Mouse (Mus musculus) liver, adult 10 weeks (tissue): ENCODE measurements around the gene Maea. TPM values are rescaled to one million over a fixed set of nuclear protein-coding genes. Genes with fewer than 3 reads are reported as not detected.

Experiments
- polyA plus RNA-seq: library from polyadenylated mRNA; stranded (reverse); fragments of 350-450 nt; fragmentation: Illumina TruSeq; extraction: RNeasy Lipid Tissue Mini Kit (QIAGEN cat#74804); gene quantifications from one replicate; pipeline ENCODE4 v1.2.3, GENCODE M21; 2014; ENCODE audit warnings: low read depth, low replicate concordance

Maea gene
- 16.0 TPM for polyA plus RNA-seq

GRCm38 (mm10) chr5:33335273-33335976 lies at the start of gene Maea:
TSS of gene Maea (plus strand) at chr5:33335509.

DNA sequence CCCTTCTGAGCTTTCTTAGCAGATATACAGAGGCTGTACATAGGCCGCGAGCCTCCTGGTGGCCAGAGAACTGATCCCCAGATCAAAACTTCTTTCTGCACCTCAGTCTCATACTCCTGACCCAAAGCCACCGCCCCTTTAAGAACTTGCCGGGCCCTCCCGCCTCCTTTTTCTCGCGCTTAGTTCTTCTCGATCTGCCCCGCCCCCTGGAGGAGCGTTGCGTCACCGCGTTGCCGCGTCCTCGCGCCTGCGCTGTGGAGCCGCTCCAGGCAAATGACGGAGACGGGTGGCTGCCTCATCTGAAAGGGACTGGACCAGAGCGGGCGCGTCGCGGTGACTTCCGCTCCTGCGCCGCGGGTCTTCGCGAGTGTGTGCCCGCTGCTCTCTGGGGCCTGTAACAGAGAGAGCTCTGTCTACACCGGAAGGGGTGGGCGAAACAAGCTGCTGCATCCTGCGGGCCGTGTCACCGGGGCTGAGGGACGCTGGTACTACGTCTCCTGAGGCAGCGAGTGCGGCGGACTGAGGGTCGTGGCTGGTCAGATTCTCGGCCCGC lies 43.1 kb downstream of the Maea start, which contains the start of gene Uvssa:
Uvssa (plus strand) TSS at position 248 of the 553 bp plus-strand sequence.

Other genes with a start within 250 kb of the Maea start
- 1.1 TPM for gene Slc5a1, start 231.3 kb upstream of the Maea start, polyA plus RNA-seq
- 0.56 TPM for gene Spon2, start 117.1 kb upstream of the Maea start, polyA plus RNA-seq
- 12.2 TPM for gene Ctbp1, start 60.5 kb upstream of the Maea start, polyA plus RNA-seq
- gene Uvssa, start 43.0 kb downstream of the Maea start, polyA plus RNA-seq: 10.1 TPM
- not detected for gene Nkx1-1, start 98.5 kb downstream of the Maea start, polyA plus RNA-seq